Mouse (Mus musculus): Measurements from ENCODE around the gene Cic. TPM values are rescaled to one million over a fixed set of nuclear protein-coding genes. Genes with fewer than 3 reads are reported as not detected.

The Cic gene
- total RNA-seq, 2 experiments from 2014 or later = 96.8 to 123 TPM

- no peak for DNase-seq (ENCODE audit: low spot score in 2 of 2)
Observed at GRCm38 (mm10) chr7:25334472-25334871, 67.0 kb downstream of the Cic start.

GRCm38 (mm10) chr7:25339329-25339728 lies 71.8 kb downstream of the Cic start:
- DNase-seq (ENCODE audit: low spot score in 2 of 2) = no peak

- no peak for DNase-seq (ENCODE audit: low spot score in 2 of 2)
Observed at GRCm38 (mm10) chr7:25341000-25341784, 73.7 kb downstream of the Cic start.

Small RNA genes within 50 kb of the gene (microRNA-seq; reads per million reads assigned to microRNA genes)
- gene Mir7048 (ENCODE audit: borderline number of aligned reads in 2 of 2) = 0 reads per million in 2 experiments

Other genes with a start within 250 kb of the Cic start
- gene Grik5, start 195.4 kb upstream of the Cic start, total RNA-seq (2021) = 10 to 100 TPM; 15.3 to 17.2 TPM
- 10 to 100 TPM; 18.6 to 19.6 TPM for gene Zfp574, start 195.1 kb upstream of the Cic start, total RNA-seq (2021)
- gene Pou2f2, start 88.0 kb upstream of the Cic start, total RNA-seq (2021) = under 1 TPM; 0.56 to 0.61 TPM
- gene Dedd2, start 47.1 kb upstream of the Cic start, total RNA-seq (2021) = 10 to 100 TPM; 24.0 to 27.0 TPM
- 10 to 100 TPM in 1 of 2 experiments, 1 to 10 TPM in 1; 8.4 to 10.2 TPM for gene Zfp526, start 46.3 kb upstream of the Cic start, total RNA-seq (2021)
- 100 to 1,000 TPM in 1 of 2 experiments, 10 to 100 TPM in 1; 96.7 to 101 TPM for gene Gsk3a, start 29.9 kb upstream of the Cic start, total RNA-seq (2021)
- gene Erf, start 16.9 kb upstream of the Cic start, total RNA-seq (2021) = 10 to 100 TPM; 18.3 to 25.8 TPM
- 10 to 100 TPM; 23.3 to 30.4 TPM for gene Pafah1b3, start 30.3 kb downstream of the Cic start, total RNA-seq (2021)
- gene Prr19, start 33.7 kb downstream of the Cic start, total RNA-seq (2021) = not detected
- gene Tmem145, start 38.4 kb downstream of the Cic start, total RNA-seq (2021) = 1 to 10 TPM; 2.5 to 2.9 TPM
- 10 to 100 TPM; 37.8 to 47.0 TPM for gene Megf8, start 49.5 kb downstream of the Cic start, total RNA-seq (2021)
- not detected for gene Cnfn, start 102.0 kb downstream of the Cic start, total RNA-seq (2021)
- 100 to 1,000 TPM; 332 to 738 TPM for gene Lipe, start 131.0 kb downstream of the Cic start, total RNA-seq (2021)
- not detected for gene Cxcl17, start 145.2 kb downstream of the Cic start, total RNA-seq (2021)
- gene Ceacam1, start 209.9 kb downstream of the Cic start, total RNA-seq (2021) = 10 to 100 TPM in 1 of 2 experiments, 1 to 10 TPM in 1; 9.3 to 34.6 TPM